Mouse (Mus musculus) lung, embryonic 16.5 days (tissue): Measurements from ENCODE around the gene Slc24a2. TPM values are rescaled to one million over a fixed set of nuclear protein-coding genes. Genes with fewer than 3 reads are reported as not detected.

Source experiments
- ATAC-seq: fragments of 200-750 bp; cut with Nextera tagmentation; 2 replicates; pipeline ENCODE4 v1.8.0; 2017; ENCODE audit warnings: low read depth, mild to moderate bottlenecking, moderate library complexity
- H3K27ac ChIP-seq: fragments of 300-500 bp; sonication (generic); 2 replicates; pipeline ENCODE4 v1.5.1; 2014; ENCODE audit warnings: mild to moderate bottlenecking, control low read depth, low read length
- H3K27me3 ChIP-seq: fragments of 300-500 bp; sonication (generic); 2 replicates; pipeline ENCODE4 v1.6.1; 2014; ENCODE audit warnings: low read depth, low read length, mixed read lengths; ENCODE audit not compliant: control insufficient read depth, insufficient read depth
- H3K36me3 ChIP-seq: fragments of 300-500 bp; sonication (generic); 2 replicates; pipeline ENCODE4 v1.6.1; 2014; ENCODE audit warnings: low read length; ENCODE audit not compliant: control insufficient read depth, insufficient read depth
- H3K4me1 ChIP-seq: fragments of 300-500 bp; sonication (generic); replicated peaks from 2 replicates; pipeline ENCODE4 v1.6.1; 2014; ENCODE audit warnings: low read length, mixed read lengths; ENCODE audit not compliant: control insufficient read depth, insufficient read depth
- H3K4me2 ChIP-seq: fragments of 300-500 bp; sonication (generic); 2 replicates; pipeline ENCODE4 v1.6.1; 2014; ENCODE audit warnings: low read depth, low read length, control low read depth
- H3K4me3 ChIP-seq: fragments of 300-500 bp; sonication (generic); 2 replicates; pipeline ENCODE4 v1.5.1; 2014; ENCODE audit warnings: mild to moderate bottlenecking, low read length, control low read depth
- H3K9ac ChIP-seq: fragments of 300-500 bp; sonication (generic); 2 replicates; pipeline ENCODE4 v1.6.1; 2014; ENCODE audit warnings: low read length, control low read depth
- H3K9me3 ChIP-seq: fragments of 300-500 bp; sonication (generic); 2 replicates; pipeline ENCODE4 v1.6.1; 2016; ENCODE audit warnings: low read length; ENCODE audit not compliant: control insufficient read depth
- WGBS: fragments of 180-500 bp; shearing (Covaris S2); extraction: QIAGEN DNeasy Blood & Tissue Kit; methylation state at CpG from one replicate; pipeline ENCODE4 v1.1.7; 2014; 5-methylcytosine and 5-hydroxymethylcytosine counted together
- polyA plus RNA-seq: library from polyadenylated mRNA; unstranded; fragments of >200 nt; fragmentation: Nextera tagmentation; extraction: Ambion mirVana; gene quantifications from 2 replicates; pipeline ENCODE4 v1.2.1, GENCODE M21; 2015

Gene Slc24a2
- polyA plus RNA-seq: 0.18 and 0.21 TPM in 2 replicates

- no peaks in the 10 kb centered on the region; the same call in 1 of the 2 replicates for H3K9me3 ChIP-seq
- peak within 1 kb of the TSS; percentile 50 for H3K9ac ChIP-seq
- peaks cover 12% of the 10 kb centered on the region for H3K27me3 ChIP-seq
- H3K4me1 ChIP-seq: peaks cover 7% of the 10 kb centered on the region
- under 1% methylated on average over 58 of the region's 62 CpGs for WGBS
- H3K36me3 ChIP-seq: no peaks in the 10 kb centered on the region
- H3K4me3 ChIP-seq: peak within 1 kb of the TSS; percentile 57
- no peak within 1 kb of the TSS for H3K27ac ChIP-seq
- peak within 1 kb of the TSS; percentile 98 for H3K4me2 ChIP-seq
- peak; percentile 97 for ATAC-seq
These were observed at the start of gene Slc24a2 for GRCm38 (mm10) chr4:87229960-87230551. Gene Slc24a2 (minus strand): TSS chr4:87230477.

GRCm38 (mm10) chr4:87274825-87275224 lies 44.5 kb upstream of the Slc24a2 start:
- no peak overlapping the region for H3K9ac ChIP-seq
- H3K4me1 ChIP-seq: no peaks in the 10 kb centered on the region
- no peaks in the 10 kb centered on the region for H3K36me3 ChIP-seq
- H3K27me3 ChIP-seq: no peaks in the 10 kb centered on the region
- no peak overlapping the region for H3K4me3 ChIP-seq
- no peaks in the 10 kb centered on the region for H3K9me3 ChIP-seq
- H3K4me2 ChIP-seq: no peak overlapping the region
- ATAC-seq: no peak
- H3K27ac ChIP-seq: no peak overlapping the region
- WGBS: 0% methylated on average over 1 of the region's 1 CpGs

- H3K9ac ChIP-seq: no peak overlapping the region
- no peaks in the 10 kb centered on the region for H3K9me3 ChIP-seq
- H3K4me3 ChIP-seq: no peak overlapping the region
- ATAC-seq: no peak
- WGBS: 74% methylated on average over 2 of the region's 2 CpGs
- no peaks in the 10 kb centered on the region for H3K27me3 ChIP-seq
- H3K36me3 ChIP-seq: no peaks in the 10 kb centered on the region
- H3K4me2 ChIP-seq: no peak overlapping the region
- no peaks in the 10 kb centered on the region for H3K4me1 ChIP-seq
- no peak overlapping the region for H3K27ac ChIP-seq
These were observed 44.0 kb upstream of the Slc24a2 start for GRCm38 (mm10) chr4:87274276-87274675.

GRCm38 (mm10) chr4:87273476-87273875 lies 43.2 kb upstream of the Slc24a2 start:
- ATAC-seq: no peak

GRCm38 (mm10) chr4:87229224-87229959 lies 885 bp downstream of the Slc24a2 start:
- Histone ChIP-seq H3K4me3 (peak overlapping the region; percentile 57), H3K36me3 (no peaks in the 10 kb centered on the region), H3K27ac (no peak overlapping the region), H3K27me3 (peaks cover 12% of the 10 kb centered on the region), H3K9ac (peak overlapping the region; percentile 50; the same call in 1 of the 2 replicates), H3K9me3 (no peaks in the 10 kb centered on the region; the same call in 1 of the 2 replicates), H3K4me1 (peaks cover 7% of the 10 kb centered on the region), H3K4me2 (peak overlapping the region; percentile 98)
- 16% methylated on average over 14 of the region's 14 CpGs for WGBS
- ATAC-seq: 0 out of 2 replicates have a peak, but pooled peaks have one; percentile 15

More at GRCm38 (mm10) chr4:87273476-87273875, 43.2 kb upstream of the Slc24a2 start:
- Histone ChIP-seq H3K9me3 (no peaks in the 10 kb centered on the region), H3K36me3 (no peaks in the 10 kb centered on the region), H3K4me3 (no peak overlapping the region), H3K9ac (no peak overlapping the region), H3K4me1 (no peaks in the 10 kb centered on the region), H3K27ac (no peak overlapping the region), H3K27me3 (no peaks in the 10 kb centered on the region), H3K4me2 (no peak overlapping the region)
- 90% methylated on average over 3 of the region's 3 CpGs for WGBS

GRCm38 (mm10) chr4:87221586-87221985 lies 8.7 kb downstream of the Slc24a2 start:
- Histone ChIP-seq H3K4me2 (no peak overlapping the region), H3K4me3 (no peak overlapping the region), H3K27me3 (no peaks in the 10 kb centered on the region), H3K36me3 (no peaks in the 10 kb centered on the region), H3K4me1 (no peaks in the 10 kb centered on the region), H3K27ac (no peak overlapping the region), H3K9ac (no peak overlapping the region), H3K9me3 (no peaks in the 10 kb centered on the region)
- ATAC-seq: no peak
- WGBS: 40% methylated on average over 2 of the region's 2 CpGs

GRCm38 (mm10) chr4:87218196-87218595 lies 12.1 kb downstream of the Slc24a2 start:
- Histone ChIP-seq H3K4me2 (no peak overlapping the region), H3K27ac (no peak overlapping the region), H3K4me3 (no peak overlapping the region), H3K9ac (no peak overlapping the region), H3K9me3 (no peaks in the 10 kb centered on the region), H3K36me3 (no peaks in the 10 kb centered on the region), H3K4me1 (no peaks in the 10 kb centered on the region), H3K27me3 (no peaks in the 10 kb centered on the region)
- 60% methylated on average over 5 of the region's 5 CpGs for WGBS
- ATAC-seq: no peak

GRCm38 (mm10) chr4:87211344-87211978 lies 18.8 kb downstream of the Slc24a2 start:
- no peaks in the 10 kb centered on the region for H3K27me3 ChIP-seq
- 46% methylated on average over 6 of the region's 6 CpGs for WGBS
- no peak overlapping the region for H3K9ac ChIP-seq
- no peak overlapping the region for H3K4me3 ChIP-seq
- no peaks in the 10 kb centered on the region for H3K9me3 ChIP-seq
- no peaks in the 10 kb centered on the region for H3K36me3 ChIP-seq
- ATAC-seq: no peak
- no peak overlapping the region for H3K4me2 ChIP-seq
- H3K27ac ChIP-seq: no peak overlapping the region
- no peaks in the 10 kb centered on the region for H3K4me1 ChIP-seq

GRCm38 (mm10) chr4:87210533-87210932 lies 19.7 kb downstream of the Slc24a2 start:
- no peak overlapping the region for H3K4me2 ChIP-seq
- H3K27ac ChIP-seq: no peak overlapping the region
- H3K4me3 ChIP-seq: no peak overlapping the region
- WGBS: 38% methylated on average over 3 of the region's 3 CpGs
- no peak for ATAC-seq
- H3K9ac ChIP-seq: no peak overlapping the region
- no peaks in the 10 kb centered on the region for H3K9me3 ChIP-seq
- H3K4me1 ChIP-seq: no peaks in the 10 kb centered on the region
- H3K36me3 ChIP-seq: no peaks in the 10 kb centered on the region
- H3K27me3 ChIP-seq: no peaks in the 10 kb centered on the region
